Mouse (Mus musculus) intestine, embryonic 14.5 days (tissue): ENCODE measurements around the gene Tcf15. TPM values are rescaled to one million over a fixed set of nuclear protein-coding genes. Genes with fewer than 3 reads are reported as not detected.

Experiments used
- polyA plus RNA-seq: library from polyadenylated mRNA; unstranded; fragments of >200 nt; fragmentation: Nextera tagmentation; extraction: Ambion mirVana; gene quantifications from 2 replicates; pipeline ENCODE4 v1.2.1, GENCODE M21; 2014

Tcf15 gene
- polyA plus RNA-seq, 1 experiment from 2014 or later, result 15.9 TPM

Other genes with a start within 250 kb of the Tcf15 start
- 1.2 and 1.3 TPM in 2 replicates for gene Angpt4, start 232.4 kb upstream of the Tcf15 start, polyA plus RNA-seq
- 22.8 and 24.8 TPM in 2 replicates for gene Fam110a, start 163.3 kb upstream of the Tcf15 start, polyA plus RNA-seq
- 1.8 and 2.0 TPM in 2 replicates for gene Slc52a3, start 147.1 kb upstream of the Tcf15 start, polyA plus RNA-seq
- 0.07 and 0.08 TPM in 2 replicates for gene Scrt2, start 62.0 kb upstream of the Tcf15 start, polyA plus RNA-seq
- 12.0 and 12.4 TPM in 2 replicates for gene Srxn1, start 38.0 kb upstream of the Tcf15 start, polyA plus RNA-seq
- 87.5 and 112 TPM in 2 replicates for gene Csnk2a1, start 83.3 kb downstream of the Tcf15 start, polyA plus RNA-seq
- 31.7 and 36.4 TPM in 2 replicates for gene Tbc1d20, start 150.3 kb downstream of the Tcf15 start, polyA plus RNA-seq
- 89.8 and 93.8 TPM in 2 replicates for gene Rbck1, start 189.1 kb downstream of the Tcf15 start, polyA plus RNA-seq
- 1.8 and 2.8 TPM in 2 replicates for gene Trib3, start 200.5 kb downstream of the Tcf15 start, polyA plus RNA-seq
- 3.9 and 4.5 TPM in 2 replicates for gene Nrsn2, start 233.1 kb downstream of the Tcf15 start, polyA plus RNA-seq